Mouse (Mus musculus): Measurements from ENCODE around the gene Cabin1. TPM values are rescaled to one million over a fixed set of nuclear protein-coding genes. Genes with fewer than 3 reads are reported as not detected.
"Not testable (repeated sequence)": the region's sequence is repeated elsewhere in the genome, so short reads cannot be mapped to it uniquely, and the experiment has no call there.

Cabin1 gene
- polyA plus RNA-seq, 1 experiment from 2014 or later, result 30.0 TPM

DNA sequence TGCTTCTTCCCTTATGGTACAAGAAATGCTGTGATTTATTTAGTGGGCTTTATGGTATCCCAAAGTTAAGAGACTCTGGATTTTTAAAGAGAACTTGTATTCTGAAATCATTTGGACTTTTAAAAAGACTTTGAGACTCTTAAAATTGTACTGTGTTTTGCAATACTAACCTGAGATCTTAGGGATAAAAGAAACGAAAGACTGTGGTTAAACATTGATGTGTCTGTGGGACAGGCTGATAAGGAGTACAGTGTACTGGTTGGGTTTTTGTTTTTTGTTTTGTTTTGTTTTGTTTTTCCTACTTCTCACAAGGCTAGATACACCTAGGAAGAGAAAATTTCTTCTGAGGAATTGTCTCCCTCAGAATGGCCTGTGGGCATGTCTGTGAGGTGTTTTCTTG is 21.3 kb upstream of the Cabin1 start:
- H3K4me2 ChIP-seq, result no peak overlapping the region
- 65% methylated on average over 1 of the region's 1 CpGs for WGBS
- no peak for ATAC-seq (ENCODE audit: insufficient number of reproducible peaks, insufficient read depth, low FRiP score, low TSS enrichment, low read depth)

GRCm38 (mm10) chr10:75780769-75781578 is 16.8 kb upstream of the Cabin1 start, which contains the start of the genes Gm20441 and Gstt3:
Gm20441 (minus strand) TSS chr10:75780954.
Gstt3 (minus strand) TSS chr10:75781414.
- no peaks in the 10 kb centered on the region for H3K36me3 ChIP-seq
- WGBS, result 2% methylated on average over 28 of the region's 28 CpGs
- H3K27me3 ChIP-seq, result peaks cover 15% of the 10 kb centered on the region
- peak within 1 kb of the TSS; percentile 80 for H3K4me2 ChIP-seq
- H3K9ac ChIP-seq, result peak within 1 kb of the TSS; percentile 70
- peak within 1 kb of the TSS; percentile 46 for H3K4me3 ChIP-seq
- peak within 1 kb of the TSS; percentile 39 for H3K27ac ChIP-seq
- H3K9me3 ChIP-seq, result no peaks in the 10 kb centered on the region; the same call in 1 of the 2 replicates
- peak; percentile 77 for ATAC-seq (ENCODE audit: insufficient number of reproducible peaks, insufficient read depth, low FRiP score, low TSS enrichment, low read depth)
- peaks cover 18% of the 10 kb centered on the region for H3K4me1 ChIP-seq

More for the DNA sequence above, 21.3 kb upstream of the Cabin1 start:
- H3K27me3 ChIP-seq, result peaks cover 7% of the 10 kb centered on the region; the same call in 1 of the 2 replicates
- H3K4me1 ChIP-seq, result peaks cover 7% of the 10 kb centered on the region
- no peaks in the 10 kb centered on the region for H3K36me3 ChIP-seq
- H3K9ac ChIP-seq, result no peak overlapping the region
- H3K4me3 ChIP-seq, result no peak overlapping the region
- H3K9me3 ChIP-seq, result no peaks in the 10 kb centered on the region
- no peak overlapping the region for H3K27ac ChIP-seq

- Histone ChIP-seq H3K4me1 (peaks cover 18% of the 10 kb centered on the region), H3K36me3 (no peaks in the 10 kb centered on the region), H3K4me2 (peak overlapping the region; percentile 80), H3K4me3 (peak overlapping the region; percentile 46), H3K9me3 (no peaks in the 10 kb centered on the region; the same call in 1 of the 2 replicates), H3K27me3 (peaks cover 15% of the 10 kb centered on the region), H3K9ac (no peak overlapping the region), H3K27ac (no peak overlapping the region)
- ATAC-seq (ENCODE audit: insufficient number of reproducible peaks, insufficient read depth, low FRiP score, low TSS enrichment, low read depth), result no peak
- WGBS, result 35% methylated on average over 15 of the region's 15 CpGs
These were observed 15.3 kb upstream of the Cabin1 start for GRCm38 (mm10) chr10:75779206-75780174.

- 78% methylated on average over 2 of the region's 2 CpGs for WGBS
- H3K4me3 ChIP-seq, result no peak overlapping the region
- H3K4me2 ChIP-seq, result no peak overlapping the region
- H3K4me1 ChIP-seq, result peaks cover 22% of the 10 kb centered on the region
- H3K9ac ChIP-seq, result no peak overlapping the region
- no peak for ATAC-seq (ENCODE audit: insufficient number of reproducible peaks, insufficient read depth, low FRiP score, low TSS enrichment, low read depth)
- H3K27ac ChIP-seq, result no peak overlapping the region
- no peaks in the 10 kb centered on the region; the same call in 1 of the 2 replicates for H3K9me3 ChIP-seq
- H3K27me3 ChIP-seq, result peaks cover 15% of the 10 kb centered on the region
- no peaks in the 10 kb centered on the region for H3K36me3 ChIP-seq
These were observed 13.7 kb upstream of the Cabin1 start for GRCm38 (mm10) chr10:75777885-75778284.

- WGBS, result 84% methylated on average over 6 of the region's 6 CpGs
- no peak for ATAC-seq (ENCODE audit: insufficient number of reproducible peaks, insufficient read depth, low FRiP score, low TSS enrichment, low read depth)
- H3K27me3 ChIP-seq, result peaks cover 15% of the 10 kb centered on the region
- H3K4me3 ChIP-seq, result no peak overlapping the region
- peaks cover 33% of the 10 kb centered on the region for H3K4me1 ChIP-seq
- H3K9ac ChIP-seq, result no peak overlapping the region
- no peak overlapping the region for H3K27ac ChIP-seq
- H3K4me2 ChIP-seq, result no peak overlapping the region
- H3K9me3 ChIP-seq, result no peaks in the 10 kb centered on the region; the same call in 1 of the 2 replicates
- no peaks in the 10 kb centered on the region for H3K36me3 ChIP-seq
These were observed 12.4 kb upstream of the Cabin1 start for GRCm38 (mm10) chr10:75776562-75776961.

GRCm38 (mm10) chr10:75774587-75774986 is 10.4 kb upstream of the Cabin1 start:
- Histone ChIP-seq H3K4me2 (no peak overlapping the region), H3K27ac (no peak overlapping the region), H3K36me3 (no peaks in the 10 kb centered on the region), H3K4me3 (no peak overlapping the region), H3K9ac (no peak overlapping the region), H3K4me1 (peaks cover 18% of the 10 kb centered on the region), H3K9me3 (no peaks in the 10 kb centered on the region; the same call in 1 of the 2 replicates), H3K27me3 (peaks cover 5% of the 10 kb centered on the region)
- 91% methylated on average over 9 of the region's 9 CpGs for WGBS
- ATAC-seq (ENCODE audit: insufficient number of reproducible peaks, insufficient read depth, low FRiP score, low TSS enrichment, low read depth), result no peak

DNA sequence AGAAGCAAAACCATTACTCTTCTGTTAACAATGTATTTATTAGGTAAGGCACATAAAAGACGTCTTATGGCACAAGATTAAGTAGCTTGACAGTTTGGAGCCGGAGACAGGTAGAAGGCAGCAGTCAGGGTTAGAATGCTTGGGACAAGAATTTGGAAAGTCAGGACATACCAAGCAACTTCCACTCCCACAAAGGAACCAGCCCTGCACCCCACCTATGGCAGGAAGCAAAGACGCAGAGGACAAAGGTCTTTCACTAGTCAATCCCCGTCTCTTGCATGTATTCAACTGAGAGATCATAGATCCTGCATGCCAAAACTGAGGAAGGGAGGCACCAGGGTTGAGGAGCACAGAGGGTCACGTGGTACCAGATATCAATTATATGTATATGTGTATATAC is 10.0 kb upstream of the Cabin1 start:
- Histone ChIP-seq H3K9ac (no peak overlapping the region), H3K4me2 (no peak overlapping the region), H3K36me3 (no peaks in the 10 kb centered on the region), H3K4me3 (no peak overlapping the region), H3K27ac (no peak overlapping the region), H3K27me3 (peaks cover under 1% of the 10 kb centered on the region; the same call in 1 of the 2 replicates), H3K4me1 (peaks cover 15% of the 10 kb centered on the region), H3K9me3 (no peaks in the 10 kb centered on the region; the same call in 1 of the 2 replicates)
- 93% methylated on average over 5 of the region's 5 CpGs for WGBS
- ATAC-seq (ENCODE audit: insufficient number of reproducible peaks, insufficient read depth, low FRiP score, low TSS enrichment, low read depth), result no peak

DNA sequence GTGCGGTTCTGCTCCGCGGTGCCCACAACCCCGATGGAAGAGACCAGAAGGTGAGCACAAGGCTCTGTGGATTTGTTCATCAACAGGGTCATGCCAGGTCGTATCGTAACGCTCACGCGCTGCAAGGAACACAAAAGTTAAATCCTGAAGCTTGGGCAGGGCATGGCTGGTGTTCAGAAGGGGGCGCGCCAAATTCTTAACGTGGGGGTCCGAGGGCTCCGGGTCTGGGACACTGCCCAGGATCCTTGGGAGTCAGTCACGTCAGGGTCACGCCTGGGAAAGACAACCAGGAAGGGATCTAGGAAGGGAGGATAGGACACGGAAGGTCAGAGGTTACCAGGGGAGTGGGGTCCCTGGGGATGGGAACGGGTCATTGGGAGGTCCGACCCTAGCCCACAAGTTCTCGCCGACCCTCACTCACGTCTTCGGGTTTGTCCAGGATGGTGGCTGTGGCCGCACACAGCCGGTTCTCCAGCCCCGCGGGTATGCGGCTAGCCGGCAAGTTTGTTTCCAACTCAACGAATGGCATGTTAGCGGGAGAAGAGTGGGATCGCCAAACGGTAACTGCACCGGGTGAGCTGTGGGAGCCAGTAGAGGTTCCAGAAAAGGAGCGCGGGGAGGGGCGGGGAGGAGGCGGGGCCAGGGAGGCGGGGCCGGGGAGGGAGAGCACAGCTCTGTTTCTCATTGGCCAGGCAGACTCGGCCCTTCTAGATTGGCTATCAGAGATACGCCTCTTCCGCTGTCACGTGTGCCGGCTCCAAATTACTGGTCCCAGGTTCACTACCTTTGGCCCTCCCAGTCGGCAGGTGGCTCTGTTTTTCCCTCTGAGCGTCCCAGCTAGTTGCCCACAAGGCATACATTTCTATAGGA is 8.9 kb upstream of the Cabin1 start, which contains the start of gene Ddt:
Gene Ddt (minus strand): TSS at position 620 of the 870 bp plus-strand sequence.
- H3K4me3 ChIP-seq, result peak within 1 kb of the TSS; percentile 70
- no peaks in the 10 kb centered on the region for H3K36me3 ChIP-seq
- under 1% methylated on average over 46 of the region's 47 CpGs for WGBS
- H3K27me3 ChIP-seq, result no peaks in the 10 kb centered on the region
- H3K27ac ChIP-seq, result peak within 1 kb of the TSS; percentile 36; the same call in 1 of the 2 replicates
- peak within 1 kb of the TSS; percentile 94 for H3K4me2 ChIP-seq
- peak; percentile 93 for ATAC-seq (ENCODE audit: insufficient number of reproducible peaks, insufficient read depth, low FRiP score, low TSS enrichment, low read depth)
- H3K9me3 ChIP-seq, result no peaks in the 10 kb centered on the region; the same call in 1 of the 2 replicates
- H3K4me1 ChIP-seq, result peaks cover 15% of the 10 kb centered on the region
- peak within 1 kb of the TSS; percentile 75 for H3K9ac ChIP-seq

DNA sequence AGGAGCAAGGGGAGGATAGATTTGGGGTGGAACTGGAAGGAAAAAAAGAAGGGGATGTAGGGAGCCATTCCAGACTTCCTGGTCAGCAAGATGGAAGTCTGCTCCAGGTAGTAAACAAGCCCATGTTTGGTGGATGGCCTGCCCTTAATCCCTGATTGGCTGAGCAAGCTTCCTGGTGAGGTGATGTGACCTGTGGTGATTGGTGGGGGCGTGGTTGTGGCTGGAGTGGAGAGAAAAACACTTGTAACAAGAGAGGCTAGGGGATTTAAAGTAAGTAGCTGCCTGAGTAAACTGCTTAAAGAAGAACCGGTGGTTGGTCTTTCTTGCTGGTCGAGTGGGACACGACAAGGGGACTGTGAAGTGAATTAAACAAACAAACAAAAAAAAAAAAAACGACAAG is 3.6 kb upstream of the Cabin1 start:
- not testable (repeated sequence) for H3K9me3 ChIP-seq; H3K4me3 ChIP-seq; H3K27ac ChIP-seq; H3K36me3 ChIP-seq; H3K27me3 ChIP-seq; ATAC-seq (ENCODE audit: insufficient number of reproducible peaks, insufficient read depth, low FRiP score, low TSS enrichment, low read depth); H3K9ac ChIP-seq; H3K4me2 ChIP-seq
- H3K4me1 ChIP-seq, result peaks cover 22% of the 10 kb centered on the region
- WGBS, result 34% methylated on average over 5 of the region's 5 CpGs

- no peak for ATAC-seq (ENCODE audit: insufficient number of reproducible peaks, insufficient read depth, low FRiP score, low TSS enrichment, low read depth)
- Histone ChIP-seq H3K27ac (no peak overlapping the region), H3K4me1 (peaks cover 16% of the 10 kb centered on the region), H3K27me3 (no peaks in the 10 kb centered on the region), H3K36me3 (no peaks in the 10 kb centered on the region), H3K4me2 (no peak overlapping the region), H3K4me3 (no peak overlapping the region), H3K9me3 (no peaks in the 10 kb centered on the region), H3K9ac (no peak overlapping the region)
- WGBS, result 82% methylated on average over 6 of the region's 6 CpGs
These were observed 2.7 kb upstream of the Cabin1 start for GRCm38 (mm10) chr10:75766856-75767255.
